ENCODE assay signal across 29 mouse cellular contexts in genomic region chr11:94762775-94763174, GRCm38 (mm10). TPM values are rescaled to one million over a fixed set of nuclear protein-coding genes. Genes with fewer than 3 reads are reported as not detected.
DNase-seq lines count a peak whose midpoint lies in the region; ATAC-seq and TF ChIP-seq lines count a peak whose summit lies in the region.
"Had no signal": no experiment of that assay in that cellular context is flagged by ENCODE, and none has a peak within 500 bp of the region (broad histone marks: within the 10 kb centered on the region; RNA-seq: fewer than 3 reads in every experiment).

No protein-coding gene starts in this region.

- H3K27me3 ChIP-seq in kidney, embryonic 14.5 days (ENCODE audit: control insufficient read depth, insufficient read depth, low read length) = no peaks in the 10 kb centered on the region
- H3K27me3 ChIP-seq in midbrain, postnatal 0 days (ENCODE audit: insufficient read depth, low read length) = no peaks in the 10 kb centered on the region
- H3K27me3 ChIP-seq in midbrain, embryonic 10.5 days (ENCODE audit: low read depth, poor library complexity, severe bottlenecking) = no peaks in the 10 kb centered on the region
- peaks cover 10% of the 10 kb centered on the region in 2 experiments for H3K27me3 ChIP-seq in MEL (ENCODE audit: control insufficient read depth in 1 of 2, insufficient read depth in 2 of 2, low read length in 2 of 2)
- no peaks in the 10 kb centered on the region for H3K27me3 ChIP-seq in stomach, postnatal 0 days (ENCODE audit: control insufficient read depth, insufficient read depth, low read length)
- H3K27me3 ChIP-seq: forebrain, embryonic 12.5 days; heart, embryonic 13.5 days; limb, embryonic 12.5 days; liver, embryonic 15.5 days; neural tube, embryonic 12.5 days had no signal

- no peaks in the 10 kb centered on the region for H3K36me3 ChIP-seq in kidney, embryonic 14.5 days (ENCODE audit: control insufficient read depth, insufficient read depth, low read length)
- H3K36me3 ChIP-seq in midbrain, postnatal 0 days (ENCODE audit: insufficient read depth, low read length) = no peaks in the 10 kb centered on the region
- no peaks in the 10 kb centered on the region for H3K36me3 ChIP-seq in midbrain, embryonic 10.5 days
- H3K36me3 ChIP-seq in MEL (ENCODE audit: control insufficient read depth in 1 of 2, insufficient read depth in 2 of 2, low read length in 2 of 2) = no peaks in the 10 kb centered on the region
- no peaks in the 10 kb centered on the region for H3K36me3 ChIP-seq in stomach, postnatal 0 days (ENCODE audit: control insufficient read depth, insufficient read depth, low read length)
- H3K36me3 ChIP-seq: forebrain, embryonic 12.5 days; heart, embryonic 13.5 days; limb, embryonic 12.5 days; liver, embryonic 15.5 days; neural tube, embryonic 12.5 days had no signal

- TF ChIP-seq EP300 in MEL (IDR thresholded peaks at IDR 0.05; ENCODE audit: low read depth in 1 of 2, low read length in 2 of 2) = no peak
- TF ChIP-seq EP300 in stomach, postnatal 0 days (optimal IDR thresholded peaks at IDR 0.05) = no peak

- no peaks in the 10 kb centered on the region for H3K9me3 ChIP-seq in kidney, embryonic 14.5 days (ENCODE audit: control insufficient read depth, low read length)
- H3K9me3 ChIP-seq in midbrain, postnatal 0 days (ENCODE audit: low read length) = no peaks in the 10 kb centered on the region
- H3K9me3 ChIP-seq in midbrain, embryonic 10.5 days (replicated peaks) = no peaks in the 10 kb centered on the region
- H3K9me3 ChIP-seq in MEL (replicated peaks; ENCODE audit: insufficient read depth, low read length) = no peaks in the 10 kb centered on the region
- H3K9me3 ChIP-seq in stomach, postnatal 0 days (ENCODE audit: control insufficient read depth, low read length) = no peaks in the 10 kb centered on the region
- H3K9me3 ChIP-seq: forebrain, embryonic 12.5 days; limb, embryonic 12.5 days; liver, embryonic 15.5 days; neural tube, embryonic 12.5 days had no signal

- H3K4me3 ChIP-seq in kidney, embryonic 14.5 days (ENCODE audit: low read length) = no peak overlapping the region
- no peak overlapping the region for H3K4me3 ChIP-seq in midbrain, postnatal 0 days (ENCODE audit: low read depth, low read length)
- no peak overlapping the region for H3K4me3 ChIP-seq in midbrain, embryonic 10.5 days
- H3K4me3 ChIP-seq in MEL (ENCODE audit: control insufficient read depth in 1 of 2, insufficient read depth in 1 of 2, low read depth in 2 of 2, low read length in 2 of 2) = no peak overlapping the region
- no peak overlapping the region for H3K4me3 ChIP-seq in stomach, postnatal 0 days (ENCODE audit: low read depth, low read length)
- H3K4me3 ChIP-seq: forebrain, embryonic 12.5 days; gastrocnemius, adult 2 months; heart, embryonic 13.5 days; limb, embryonic 12.5 days; liver, embryonic 15.5 days; neural tube, embryonic 12.5 days had no signal

- H3K79me2 ChIP-seq in MEL (ENCODE audit: control insufficient read depth, insufficient read depth, low read length, poor library complexity) = no peaks in the 10 kb centered on the region

- H3K27ac ChIP-seq in kidney, embryonic 14.5 days (ENCODE audit: low read depth, low read length) = no peak overlapping the region
- no peak overlapping the region for H3K27ac ChIP-seq in midbrain, postnatal 0 days (ENCODE audit: low read depth, low read length)
- no peak overlapping the region for H3K27ac ChIP-seq in midbrain, embryonic 10.5 days (replicated peaks)
- H3K27ac ChIP-seq in MEL (ENCODE audit: control insufficient read depth, low read depth, low read length) = no peak overlapping the region
- H3K27ac ChIP-seq in stomach, postnatal 0 days (replicated peaks) = no peak overlapping the region
- H3K27ac ChIP-seq: forebrain, embryonic 12.5 days; gastrocnemius, adult 2 months; heart, embryonic 13.5 days; hindbrain, embryonic 14.5 days; limb, embryonic 12.5 days; liver, embryonic 15.5 days; macrophage; neural tube, embryonic 12.5 days had no signal

- no peak for TF ChIP-seq POLR2A in MEL (IDR thresholded peaks at IDR 0.05; ENCODE audit: control insufficient read depth in 1 of 2, insufficient read depth in 1 of 2, low read depth in 1 of 2, low read length in 2 of 2, poor library complexity in 1 of 2)

- no peak overlapping the region for H3K4me2 ChIP-seq in kidney, embryonic 14.5 days (replicated peaks; ENCODE audit: low read depth, low read length)
- H3K4me2 ChIP-seq in midbrain, postnatal 0 days (ENCODE audit: low read depth, low read length, poor library complexity, severe bottlenecking) = no peak overlapping the region
- no peak overlapping the region for H3K4me2 ChIP-seq in stomach, postnatal 0 days (replicated peaks; ENCODE audit: low read depth)
- H3K4me2 ChIP-seq: forebrain, embryonic 12.5 days; heart, embryonic 13.5 days; hindbrain, embryonic 14.5 days; limb, embryonic 12.5 days; liver, embryonic 15.5 days; midbrain, embryonic 11.5 days; neural tube, embryonic 12.5 days had no signal

- peak; percentile 10 to 31 for DNase-seq in kidney, postnatal 4 days
- no peak for DNase-seq in midbrain, postnatal 0 days (ENCODE audit: low spot score)
- DNase-seq in midbrain, embryonic 10.5 days (ENCODE audit: low spot score) = no peak
- DNase-seq in MEL (ENCODE audit: low read depth, low spot score) = no peak
- DNase-seq in stomach, postnatal 0 days (ENCODE audit: low spot score) = peak; percentile 38
- no peak for DNase-seq in gastrocnemius, postnatal 14 days
- no peak for DNase-seq in cerebellum, adult 18-20 months
- DNase-seq: cerebellum, adult 9-10 months; gastrocnemius, adult 2 months; heart, adult 11 months; heart, postnatal 36 days; kidney, adult 11 months; right cerebral cortex, adult 18-20 months had no signal

- intact Hi-C loops in gastrocnemius, postnatal 14 days (cut with DNase I; ENCODE audit: low total_unique reads) = no loop called here

- WGBS in kidney, embryonic 14.5 days = 38% methylated on average over 6 of the region's 6 CpGs
- 44% methylated on average over 6 of the region's 6 CpGs for WGBS in midbrain, postnatal 0 days
- 37% methylated on average over 6 of the region's 6 CpGs for WGBS in midbrain, embryonic 10.5 days
- WGBS in stomach, postnatal 0 days = 33% methylated on average over 6 of the region's 6 CpGs

- no peak for TF ChIP-seq RAD21 in MEL (IDR thresholded peaks at IDR 0.05; ENCODE audit: low read depth, low read length)

- H3K4me1 ChIP-seq in kidney, embryonic 14.5 days (ENCODE audit: control insufficient read depth, insufficient read depth, low read length) = no peaks in the 10 kb centered on the region
- H3K4me1 ChIP-seq in midbrain, postnatal 0 days (ENCODE audit: insufficient read depth, low read length) = no peaks in the 10 kb centered on the region
- no peaks in the 10 kb centered on the region for H3K4me1 ChIP-seq in midbrain, embryonic 10.5 days
- no peaks in the 10 kb centered on the region for H3K4me1 ChIP-seq in MEL (ENCODE audit: control insufficient read depth in 1 of 2, insufficient read depth in 2 of 2, low read length in 2 of 2)
- H3K4me1 ChIP-seq in stomach, postnatal 0 days (replicated peaks; ENCODE audit: control insufficient read depth, insufficient read depth) = no peaks in the 10 kb centered on the region
- H3K4me1 ChIP-seq: forebrain, embryonic 12.5 days; heart, embryonic 13.5 days; limb, embryonic 12.5 days; liver, embryonic 15.5 days; neural tube, embryonic 12.5 days had no signal

- no peak overlapping the region for H3K9ac ChIP-seq in kidney, embryonic 14.5 days (ENCODE audit: low read depth, low read length)
- H3K9ac ChIP-seq in midbrain, postnatal 0 days (replicated peaks; ENCODE audit: low read length, poor library complexity, severe bottlenecking) = no peak overlapping the region
- H3K9ac ChIP-seq in MEL (ENCODE audit: control insufficient read depth, low read depth, low read length, poor library complexity, severe bottlenecking) = no peak overlapping the region
- no peak overlapping the region for H3K9ac ChIP-seq in stomach, postnatal 0 days (ENCODE audit: low read length)
- H3K9ac ChIP-seq: forebrain, embryonic 12.5 days; heart, embryonic 13.5 days; hindbrain, embryonic 14.5 days; limb, embryonic 12.5 days; liver, embryonic 15.5 days; neural tube, embryonic 12.5 days had no signal

- ATAC-seq in kidney, embryonic 14.5 days (ENCODE audit: low FRiP score, low TSS enrichment) = no peak
- ATAC-seq in midbrain, postnatal 0 days (ENCODE audit: low FRiP score) = no peak
- peak; percentile 36; the same call in 1 of the 2 replicates for ATAC-seq in stomach, postnatal 0 days (ENCODE audit: low FRiP score, low TSS enrichment)

- TF ChIP-seq CTCF in midbrain, postnatal 0 days (IDR thresholded peaks at IDR 0.05) = 0 out of 2 replicates have a peak, but pooled peaks have one; percentile 11
- TF ChIP-seq CTCF in MEL (IDR thresholded peaks at IDR 0.05 in 2 of 3, conservative IDR thresholded peaks at IDR 0.05 in 1 of 3; ENCODE audit: control insufficient read depth in 1 of 3, insufficient read depth in 1 of 3, low read depth in 2 of 3, low read length in 3 of 3, poor library complexity in 1 of 3, severe bottlenecking in 1 of 3) = peak in 2 of 3 experiments; percentile 8 to 28; a peak in 2 of 6 replicates
- peak; percentile 63 for TF ChIP-seq CTCF in stomach, postnatal 0 days (IDR thresholded peaks at IDR 0.05; ENCODE audit: low read depth)

RNA-seq across cellular contexts. Expression of gene Tmem92, which starts 19.7 kb away (rescaled TPM):
- not detected in 2 replicates for polyA plus RNA-seq in kidney, embryonic 14.5 days (2014; fragmentation: Nextera tagmentation; extraction: Ambion mirVana)
- total RNA-seq in midbrain, postnatal 0 days (2014; rRNA removed) = not detected in 2 replicates
- not detected in 2 replicates for polyA plus RNA-seq in midbrain, postnatal 0 days (2015; fragmentation: Nextera tagmentation; extraction: Ambion mirVana)
- polyA plus RNA-seq in midbrain, embryonic 10.5 days (2016; fragmentation: Nextera tagmentation; extraction: Ambion mirVana) = not detected in 2 replicates
- total RNA-seq in MEL (2012; rRNA removed) = not detected in 2 replicates
- not detected for polyA plus RNA-seq in MEL (2012; ENCODE audit: insufficient read depth in 1 of 2, insufficient read length in 2 of 2, low read depth in 1 of 2, low replicate concordance in 2 of 2, missing spikeins in 1 of 2)
- not detected in 2 replicates for polyA plus RNA-seq in stomach, postnatal 0 days (2015; fragmentation: Nextera tagmentation; extraction: Ambion mirVana)
- total RNA-seq in gastrocnemius, postnatal 14 days (2021) = not detected
- total RNA-seq: adrenal gland, adult 8-10 months; gastrocnemius, adult 2 months; heart, postnatal 36 days; layer of hippocampus, postnatal 14 days; monocyte, adult 5-6 weeks had no signal
- polyA plus RNA-seq: cortical plate, adult 2 months; embryonic facial prominence, embryonic 11.5 days; forebrain, embryonic 12.5 days; heart, embryonic 13.5 days; hindbrain, embryonic 14.5 days; limb, embryonic 12.5 days; liver, embryonic 15.5 days; macrophage; midbrain, embryonic 11.5 days; neural tube, embryonic 12.5 days had no signal

RNA-seq across cellular contexts. Expression of gene Cdc34b, which starts 21.2 kb away (rescaled TPM):
- polyA plus RNA-seq in kidney, embryonic 14.5 days (2014; fragmentation: Nextera tagmentation; extraction: Ambion mirVana) = not detected in 2 replicates
- 1.1 TPM in 1 of 2 replicates, not detected in the other for total RNA-seq in midbrain, postnatal 0 days (2014; rRNA removed)
- polyA plus RNA-seq in midbrain, postnatal 0 days (2015; fragmentation: Nextera tagmentation; extraction: Ambion mirVana) = 0.14 TPM in 1 of 2 replicates, not detected in the other
- polyA plus RNA-seq in midbrain, embryonic 10.5 days (2016; fragmentation: Nextera tagmentation; extraction: Ambion mirVana) = 0.20 and 0.32 TPM in 2 replicates
- total RNA-seq in MEL (2012; rRNA removed) = 0.16 and 0.19 TPM in 2 replicates
- under 1 TPM in 1 of 2 experiments, not detected in 1; 0.29 TPM for polyA plus RNA-seq in MEL (2012; ENCODE audit: insufficient read depth in 1 of 2, insufficient read length in 2 of 2, low read depth in 1 of 2, low replicate concordance in 2 of 2, missing spikeins in 1 of 2)
- polyA plus RNA-seq in stomach, postnatal 0 days (2015; fragmentation: Nextera tagmentation; extraction: Ambion mirVana) = not detected in 2 replicates
- under 1 TPM; 0.89 to 0.98 TPM for total RNA-seq in gastrocnemius, postnatal 14 days (2021)
- total RNA-seq: monocyte, adult 5-6 weeks had no signal
- polyA plus RNA-seq: hindbrain, embryonic 14.5 days; limb, embryonic 12.5 days; liver, embryonic 15.5 days; macrophage; midbrain, embryonic 11.5 days; neural tube, embryonic 12.5 days had no signal

RNA-seq across cellular contexts. Expression of gene Gm11541, which starts 58.5 kb away (rescaled TPM):
- 0.23 and 0.99 TPM in 2 replicates for polyA plus RNA-seq in kidney, embryonic 14.5 days (2014; fragmentation: Nextera tagmentation; extraction: Ambion mirVana)
- 0.22 TPM in 1 of 2 replicates, not detected in the other for total RNA-seq in midbrain, postnatal 0 days (2014; rRNA removed)
- not detected in 2 replicates for polyA plus RNA-seq in midbrain, postnatal 0 days (2015; fragmentation: Nextera tagmentation; extraction: Ambion mirVana)
- polyA plus RNA-seq in midbrain, embryonic 10.5 days (2016; fragmentation: Nextera tagmentation; extraction: Ambion mirVana) = not detected in 2 replicates
- not detected in 2 replicates for total RNA-seq in MEL (2012; rRNA removed)
- polyA plus RNA-seq in MEL (2012; ENCODE audit: insufficient read depth in 1 of 2, insufficient read length in 2 of 2, low read depth in 1 of 2, low replicate concordance in 2 of 2, missing spikeins in 1 of 2) = not detected
- 0.11 and 0.15 TPM in 2 replicates for polyA plus RNA-seq in stomach, postnatal 0 days (2015; fragmentation: Nextera tagmentation; extraction: Ambion mirVana)
- not detected for total RNA-seq in gastrocnemius, postnatal 14 days (2021)
- total RNA-seq: adrenal gland, adult 8-10 months; gastrocnemius, adult 2 months; heart, postnatal 36 days; layer of hippocampus, postnatal 14 days; left cerebral cortex, postnatal 10 days; monocyte, adult 5-6 weeks had no signal
- polyA plus RNA-seq: C2C12; cortical plate, adult 2 months; forebrain, embryonic 12.5 days; heart, embryonic 13.5 days; hindbrain, embryonic 14.5 days; liver, embryonic 15.5 days; macrophage; midbrain, embryonic 11.5 days had no signal

Comparison
In these comparisons a context has a peak if more than half of its experiments do, and no peak if none do; other contexts are left out.
1. DNase-seq: peak in kidney, postnatal 4 days (2 of 2) and stomach, postnatal 0 days (single experiment); none in midbrain, postnatal 0 days (single experiment), midbrain, embryonic 10.5 days (single experiment), MEL (single experiment), gastrocnemius, postnatal 14 days (single experiment) and cerebellum, adult 18-20 months (0 of 2).
2. CTCF ChIP-seq: peak in every context shown above with its lines; median percentile 63 in stomach, postnatal 0 days; 18 in MEL; 11 in midbrain, postnatal 0 days.